Mouse (Mus musculus) MEL (cell line): ENCODE measurements around the gene Tnrc18. TPM values are rescaled to one million over a fixed set of nuclear protein-coding genes. Genes with fewer than 3 reads are reported as not detected.
A peak's percentile ranks its signal among the peaks of the same experiment; 100 is the strongest.

Experiments
- DNase-seq: peaks from one replicate; pipeline ENCODE4 v3.0.0; 2011; ENCODE audit warnings: low read depth, low spot score
- H3K27ac ChIP-seq: 2 replicates; pipeline ENCODE4 v1.5.1; 2012; ENCODE audit warnings: low read depth, mild to moderate bottlenecking, control low read depth, low read length, moderate library complexity; ENCODE audit not compliant: control insufficient read depth
- H3K27me3 ChIP-seq, 2 experiments: fragments of 150-350 bp in 1 of 2; sonication (generic) in 1 of 2; 2 replicates each; pipeline ENCODE4 v1.6.1; 2012; ENCODE audit warnings: low read length in 2 of 2, mild to moderate bottlenecking in 2 of 2, improper control_type of control experiment in 1 of 2, moderate library complexity in 1 of 2; ENCODE audit not compliant: insufficient read depth in 2 of 2, control insufficient read depth in 1 of 2
- H3K36me3 ChIP-seq, 2 experiments: 2 replicates each; pipeline ENCODE4 v1.6.1; 2012 to 2014; ENCODE audit warnings: low read length in 2 of 2, improper control_type of control experiment in 1 of 2, inconsistent platforms in 1 of 2, mild to moderate bottlenecking in 1 of 2; ENCODE audit not compliant: insufficient read depth in 2 of 2, control insufficient read depth in 1 of 2
- H3K4me1 ChIP-seq, 2 experiments: fragments of 150-350 bp in 1 of 2; sonication (generic) in 1 of 2; 2 replicates each; pipeline ENCODE4 v1.6.1; 2012; ENCODE audit warnings: low read length in 2 of 2, improper control_type of control experiment in 1 of 2, mild to moderate bottlenecking in 1 of 2; ENCODE audit not compliant: insufficient read depth in 2 of 2, control insufficient read depth in 1 of 2
- H3K4me3 ChIP-seq, 2 experiments: fragments of 150-350 bp in 1 of 2; sonication (generic) in 1 of 2; 2 replicates each; pipeline ENCODE4 v1.5.1; 2012; ENCODE audit warnings: low read depth in 2 of 2, low read length in 2 of 2, mild to moderate bottlenecking in 2 of 2, moderate library complexity in 2 of 2, control low read depth in 1 of 2, improper control_type of control experiment in 1 of 2; ENCODE audit not compliant: control insufficient read depth in 1 of 2, insufficient read depth in 1 of 2
- H3K79me2 ChIP-seq: 2 replicates; pipeline ENCODE4 v1.6.1; 2012; ENCODE audit warnings: mild to moderate bottlenecking, low read length, moderate library complexity; ENCODE audit not compliant: control insufficient read depth, poor library complexity, insufficient read depth
- H3K9ac ChIP-seq: 2 replicates; pipeline ENCODE4 v1.6.1; 2012; ENCODE audit warnings: low read depth, mild to moderate bottlenecking, control low read depth, low read length, moderate library complexity; ENCODE audit not compliant: control insufficient read depth, poor library complexity, severe bottlenecking
- H3K9me3 ChIP-seq: fragments of 150-350 bp; sonication (generic); replicated peaks from 2 replicates; pipeline ENCODE4 v1.6.1; 2012; ENCODE audit warnings: mild to moderate bottlenecking, low read length, improper control_type of control experiment, moderate library complexity; ENCODE audit not compliant: insufficient read depth
- BHLHE40 ChIP-seq: IDR thresholded peaks from 2 replicates; pipeline ENCODE4 v1.6.1; 2012; ENCODE audit warnings: low read depth, mild to moderate bottlenecking, inconsistent platforms, low read length, improper control_type of control experiment, borderline replicate concordance
- CHD1 ChIP-seq: IDR thresholded peaks from 2 replicates; pipeline ENCODE4 v1.6.1; 2012; ENCODE audit warnings: low read depth, mild to moderate bottlenecking, inconsistent platforms, low read length, improper control_type of control experiment
- CTCF ChIP-seq, 3 experiments: IDR thresholded peaks in 2 of 3; conservative IDR thresholded peaks in 1 of 3; 2 replicates each; pipeline ENCODE4 v1.5.1; 2011 to 2012; ENCODE audit warnings: low read length in 3 of 3, low read depth in 2 of 3, mild to moderate bottlenecking in 2 of 3, improper control_type of control experiment in 1 of 3, inconsistent platforms in 1 of 3, mixed read lengths in 1 of 3, moderate library complexity in 1 of 3; ENCODE audit not compliant: control insufficient read depth in 1 of 3, insufficient read depth in 1 of 3, poor library complexity in 1 of 3, severe bottlenecking in 1 of 3
- E2F4 ChIP-seq: IDR thresholded peaks from 2 replicates; pipeline ENCODE4 v1.6.1; 2011; ENCODE audit warnings: low read depth, low read length, improper control_type of control experiment, borderline replicate concordance
- ETS1 ChIP-seq: IDR thresholded peaks from 2 replicates; pipeline ENCODE4 v1.6.1; 2012; ENCODE audit warnings: low read depth, mild to moderate bottlenecking, inconsistent platforms, low read length, improper control_type of control experiment, moderate library complexity
- MAX ChIP-seq: IDR thresholded peaks from 2 replicates; pipeline ENCODE4 v1.6.1; 2011; ENCODE audit warnings: low read length, improper control_type of control experiment
- MAZ ChIP-seq: IDR thresholded peaks from 2 replicates; pipeline ENCODE4 v1.6.1; 2012; ENCODE audit warnings: low read depth, mild to moderate bottlenecking, inconsistent platforms, low read length, improper control_type of control experiment
- NELFE ChIP-seq: IDR thresholded peaks from 2 replicates; pipeline ENCODE4 v1.6.1; 2011; ENCODE audit warnings: low read depth, low read length, improper control_type of control experiment
- RAD21 ChIP-seq: IDR thresholded peaks from 2 replicates; pipeline ENCODE4 v1.6.1; 2011; ENCODE audit warnings: mild to moderate bottlenecking, low read depth, low read length, improper control_type of control experiment
- SMC3 ChIP-seq: IDR thresholded peaks from 2 replicates; pipeline ENCODE4 v1.6.1; 2011; ENCODE audit warnings: low read depth, low read length, improper control_type of control experiment
- UBTF ChIP-seq: IDR thresholded peaks from 2 replicates; pipeline ENCODE4 v1.6.1; 2012; ENCODE audit warnings: low read depth, mild to moderate bottlenecking, inconsistent platforms, low read length, improper control_type of control experiment, moderate library complexity, borderline replicate concordance; ENCODE audit not compliant: insufficient read depth
- ZC3H11A ChIP-seq: IDR thresholded peaks from 2 replicates; pipeline ENCODE4 v1.6.1; 2012; ENCODE audit warnings: low read depth, mild to moderate bottlenecking, inconsistent platforms, low read length, improper control_type of control experiment
- ZKSCAN1 ChIP-seq: IDR thresholded peaks from 2 replicates; pipeline ENCODE4 v1.6.1; 2012; ENCODE audit warnings: low read depth, mild to moderate bottlenecking, inconsistent platforms, low read length, improper control_type of control experiment, moderate library complexity
- ZNF384 ChIP-seq: IDR thresholded peaks from 2 replicates; pipeline ENCODE4 v1.6.1; 2012; ENCODE audit warnings: low read depth, mild to moderate bottlenecking, inconsistent platforms, low read length, improper control_type of control experiment
- polyA plus RNA-seq, 2 experiments: library from polyadenylated mRNA; stranded (reverse) in 1 of 2; unstranded in 1 of 2; fragments of >175 nt in 1 of 2; fragments of >200 nt in 1 of 2; gene quantifications; 2 replicates each; pipeline versions ENCODE4 v1.2.1 to v1.2.4; 2012; ENCODE audit warnings: low replicate concordance in 2 of 2, low read depth in 1 of 2; ENCODE audit not compliant: insufficient read length in 2 of 2, insufficient read depth in 1 of 2, missing spikeins in 1 of 2
- total RNA-seq: library from RNA; depleted of rRNA; stranded (reverse); fragments of 300-350 nt; gene quantifications from 2 replicates; pipeline ENCODE4 v1.2.3, GENCODE M21; 2012

Tnrc18 gene
- total and polyA plus RNA-seq, 3 experiments: 0.31 to 3.4 TPM; not detected in 1

GRCm38 (mm10) chr5:142854877-142855276 is 37.4 kb upstream of the Tnrc18 start:
- TF ChIP-seq BHLHE40 (no peak), MAX (no peak), NELFE (no peak), SMC3 (peak; percentile 49), RAD21 (peak; percentile 65), ZC3H11A (peak; percentile 40; the same call in 1 of the 2 replicates), CTCF (IDR thresholded peaks at IDR 0.05 in 2 of 3, conservative IDR thresholded peaks at IDR 0.05 in 1 of 3; ENCODE audit: control insufficient read depth in 1 of 3, insufficient read depth in 1 of 3, low read depth in 2 of 3, low read length in 3 of 3, poor library complexity in 1 of 3, severe bottlenecking in 1 of 3) (peak; percentile 61 to 66 (median 64)), ZNF384 (peak; percentile 44)
- Histone ChIP-seq H3K36me3 (peaks cover 0 to 12% of the 10 kb centered on the region in 2 experiments; a peak in 2 of 4 replicates), H3K79me2 (no peaks in the 10 kb centered on the region), H3K9me3 (no peaks in the 10 kb centered on the region), H3K4me1 (peaks cover 2 to 25% of the 10 kb centered on the region in 2 experiments), H3K27ac (no peak overlapping the region), H3K4me3 (no peak overlapping the region), H3K9ac (no peak overlapping the region), H3K27me3 (no peaks in the 10 kb centered on the region)
- DNase-seq: peak; percentile 65

GRCm38 (mm10) chr5:142853585-142853984 is 36.1 kb upstream of the Tnrc18 start:
- Histone ChIP-seq H3K4me1 (peaks cover 2 to 27% of the 10 kb centered on the region in 2 experiments), H3K4me3 (no peak overlapping the region), H3K27me3 (no peaks in the 10 kb centered on the region), H3K9me3 (no peaks in the 10 kb centered on the region), H3K9ac (no peak overlapping the region), H3K27ac (no peak overlapping the region)
- DNase-seq: peak; percentile 45
- TF ChIP-seq MAZ (0 out of 2 replicates have a peak, but pooled peaks have one; percentile 52), CHD1 (no peak), ETS1 (peak; percentile 62)
- TF ChIP-seq, all 39 proteins: peak for 2
- H3K36me3 ChIP-seq: peaks cover 0 to 12% of the 10 kb centered on the region in 2 experiments; a peak in 2 of 4 replicates
- H3K79me2 ChIP-seq: no peaks in the 10 kb centered on the region

GRCm38 (mm10) chr5:142851681-142852049 is 34.2 kb upstream of the Tnrc18 start:
- Histone ChIP-seq H3K27me3 (no peaks in the 10 kb centered on the region), H3K4me1 (peaks cover 2 to 16% of the 10 kb centered on the region in 2 experiments), H3K9me3 (no peaks in the 10 kb centered on the region)
- TF ChIP-seq UBTF: no peak
- TF ChIP-seq ZKSCAN1: no peak
- TF ChIP-seq E2F4: no peak
- TF ChIP-seq, all 39 proteins: peak for 0
- no peak overlapping the region for H3K9ac ChIP-seq
- H3K27ac ChIP-seq: no peak overlapping the region
- no peak for DNase-seq
- H3K4me3 ChIP-seq: no peak overlapping the region
- peaks cover 0 to 8% of the 10 kb centered on the region in 2 experiments; a peak in 2 of 4 replicates for H3K36me3 ChIP-seq
- no peaks in the 10 kb centered on the region for H3K79me2 ChIP-seq
